Mouse (Mus musculus) 3T3-L1 (cell line): Measurements from ENCODE around the gene Spg11.
A peak's percentile ranks its signal among the peaks of the same experiment; 100 is the strongest.

Experiments
- DNase-seq: peaks from one replicate; pipeline ENCODE4 v3.0.0-alpha.2; 2015; ENCODE audit warnings: low read depth, low spot score

Spg11 gene

DNA sequence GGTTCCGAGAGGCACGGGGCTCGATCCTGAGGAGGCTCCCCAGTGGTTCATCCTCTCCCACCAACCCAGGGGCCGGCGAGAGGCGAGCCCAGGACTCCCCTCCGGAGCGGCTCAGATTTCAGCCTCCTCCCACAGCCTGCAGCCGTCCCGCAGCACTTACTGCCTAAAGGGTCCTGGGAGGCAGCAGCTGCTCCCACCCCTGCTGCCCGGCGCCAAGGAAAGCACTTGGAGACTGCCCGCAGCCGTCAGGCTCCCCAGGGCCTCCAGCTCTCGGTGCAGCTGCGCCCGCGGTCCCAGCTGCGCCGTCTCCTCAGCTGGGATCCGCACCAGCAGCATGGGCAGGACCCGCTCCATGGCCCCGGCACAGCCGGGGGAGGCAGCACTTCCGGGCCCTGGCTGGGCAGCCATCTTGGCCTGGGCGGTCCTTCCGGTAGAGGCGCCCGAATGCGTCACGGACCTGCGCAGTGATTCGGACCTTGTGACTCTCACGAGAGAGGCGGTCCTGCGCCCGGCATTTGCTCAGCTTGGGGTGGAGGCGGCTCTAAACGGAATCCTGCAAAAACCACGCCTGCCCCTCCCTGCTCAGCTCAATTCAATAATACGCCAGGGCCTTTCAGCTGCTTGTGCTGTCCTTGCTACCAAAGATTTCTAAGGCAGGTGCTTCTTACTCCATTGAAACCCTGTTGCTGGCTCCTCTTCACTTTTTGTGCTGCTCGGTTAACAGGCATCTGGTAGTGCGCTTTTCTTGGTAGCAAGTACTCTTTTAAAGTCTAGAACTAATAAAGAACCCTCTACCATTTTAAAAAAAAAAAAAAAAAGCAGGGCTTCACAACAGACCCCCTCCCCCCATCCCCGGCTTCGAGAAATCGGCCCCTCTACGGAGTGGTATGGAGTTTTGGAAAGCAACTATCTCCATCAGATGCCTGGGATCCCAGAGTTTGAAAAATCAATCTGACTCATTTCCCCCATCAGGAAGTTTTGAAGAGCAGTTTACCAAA lies at the start of gene Spg11:
Gene Spg11 (minus strand): TSS at position 426 of the 998 bp plus-strand sequence.
- DNase-seq = peak; percentile 99

DNA sequence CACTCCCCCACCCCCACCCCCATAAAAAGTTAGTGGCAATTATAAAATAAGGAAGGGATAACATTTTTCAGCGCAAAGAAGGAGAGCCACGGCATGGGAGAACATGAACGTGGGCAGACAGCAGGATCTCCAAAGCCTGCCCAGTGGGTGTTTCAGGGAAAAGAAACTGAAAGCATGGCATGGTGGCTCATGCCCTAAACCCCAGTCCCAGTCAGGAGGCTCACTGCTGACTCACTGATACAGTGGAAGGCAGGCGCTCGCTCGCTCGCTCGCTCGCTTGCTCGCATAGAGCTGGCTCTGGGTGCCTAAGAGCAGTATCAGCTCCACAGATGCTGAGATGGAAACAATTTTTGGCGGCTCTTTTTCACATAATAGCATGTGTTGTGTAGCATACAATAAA lies 46.1 kb upstream of the Spg11 start:
- DNase-seq = peak; percentile 92

DNA sequence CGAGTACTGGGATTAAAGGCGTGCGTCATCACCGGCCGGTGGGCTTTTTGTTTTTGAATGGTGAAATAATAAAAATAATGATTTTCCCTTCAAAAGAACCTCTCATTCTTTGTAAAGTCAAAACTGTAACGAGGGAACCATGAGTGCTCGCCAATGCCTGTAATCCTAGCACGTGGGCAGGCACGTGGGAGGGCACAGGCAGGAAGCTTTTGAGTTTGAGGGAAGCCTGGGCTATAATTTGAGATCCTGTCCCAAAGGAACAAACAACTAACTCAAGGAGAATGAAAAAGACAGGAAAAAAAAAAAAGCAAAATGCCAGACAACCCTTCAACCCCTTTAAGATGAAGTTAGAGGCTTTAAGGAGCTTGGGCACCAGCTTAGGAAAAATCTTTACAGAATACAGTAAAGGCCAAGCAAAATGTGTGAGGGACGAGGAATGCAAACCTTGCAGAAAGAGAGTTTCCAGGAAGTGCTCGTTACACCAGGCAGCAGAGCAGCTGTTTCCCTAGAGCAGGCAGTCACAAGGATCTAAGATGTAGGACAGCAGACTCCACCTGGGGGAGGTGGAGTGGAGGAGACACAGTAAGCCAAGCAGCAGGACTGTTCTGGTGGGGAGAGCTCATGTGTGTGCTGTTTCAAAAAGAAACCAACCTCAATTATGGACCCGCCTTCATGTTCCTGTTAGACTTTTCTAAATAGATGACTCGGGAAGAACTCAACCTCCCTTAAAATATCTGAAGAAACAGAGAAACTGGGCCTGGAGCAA lies 45.4 kb upstream of the Spg11 start:
- peak; percentile 63 for DNase-seq

DNA sequence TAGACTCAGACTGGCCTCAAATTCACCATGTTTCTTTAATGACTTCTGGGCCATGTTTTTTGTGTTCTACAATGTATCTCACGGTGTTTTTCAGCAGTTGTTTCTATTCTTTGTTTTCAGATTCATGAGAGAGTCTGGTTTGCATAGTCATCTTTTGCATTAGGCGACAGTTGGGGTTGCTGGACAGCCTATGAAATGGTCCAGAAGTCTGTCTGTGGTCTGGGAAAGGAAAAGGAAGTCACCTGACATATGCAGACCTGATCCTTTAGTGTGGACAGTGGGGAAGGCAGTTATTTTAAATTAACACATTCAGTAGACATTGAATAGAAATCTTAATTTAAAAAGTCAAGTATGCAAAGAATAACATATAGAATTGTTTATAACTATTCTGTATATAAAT lies 44.3 kb upstream of the Spg11 start:
- no peak for DNase-seq

DNA sequence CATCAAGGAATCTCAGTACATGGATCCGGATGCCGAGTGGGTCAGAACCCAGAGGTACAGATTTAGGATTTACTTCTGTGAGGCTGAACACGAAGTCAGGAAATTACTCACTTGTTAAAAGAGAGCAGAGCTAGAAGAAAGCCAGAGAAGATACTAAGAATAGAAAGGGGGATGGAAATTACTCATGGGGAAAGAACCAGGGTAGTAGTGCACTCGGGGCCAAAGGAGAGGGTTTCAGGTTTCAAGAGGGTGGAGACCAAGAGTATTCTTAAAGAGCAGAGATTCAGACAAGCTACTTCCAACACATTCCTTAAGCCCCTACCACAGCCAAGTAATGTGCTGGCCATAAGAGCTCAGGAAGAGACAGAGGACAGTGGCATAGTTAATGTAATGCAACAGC lies 43.4 kb upstream of the Spg11 start:
- DNase-seq = peak; percentile 93

DNA sequence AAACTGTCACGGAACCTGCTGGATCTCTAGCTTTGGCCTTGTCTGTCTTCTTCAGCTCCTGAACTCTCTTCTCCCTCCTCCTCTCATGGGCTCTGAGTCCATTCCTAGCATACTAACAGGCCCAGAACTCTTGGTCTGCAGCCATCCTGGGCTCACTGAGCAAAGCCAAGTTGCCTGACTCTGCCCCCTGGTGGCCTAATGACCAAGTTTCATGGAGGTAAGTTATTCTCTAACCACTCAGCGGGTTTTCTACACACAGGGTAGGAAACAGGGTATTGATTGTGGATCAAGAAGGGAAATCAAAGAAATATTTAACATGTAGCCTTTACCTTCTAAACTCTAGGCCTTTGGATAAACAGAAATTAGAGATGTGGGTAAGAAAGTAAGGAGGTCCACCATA lies 42.5 kb upstream of the Spg11 start, which contains the start of gene Trim69:
Gene Trim69 (plus strand): TSS at position 21 of the 400 bp plus-strand sequence.
- peak; percentile 97 for DNase-seq

DNA sequence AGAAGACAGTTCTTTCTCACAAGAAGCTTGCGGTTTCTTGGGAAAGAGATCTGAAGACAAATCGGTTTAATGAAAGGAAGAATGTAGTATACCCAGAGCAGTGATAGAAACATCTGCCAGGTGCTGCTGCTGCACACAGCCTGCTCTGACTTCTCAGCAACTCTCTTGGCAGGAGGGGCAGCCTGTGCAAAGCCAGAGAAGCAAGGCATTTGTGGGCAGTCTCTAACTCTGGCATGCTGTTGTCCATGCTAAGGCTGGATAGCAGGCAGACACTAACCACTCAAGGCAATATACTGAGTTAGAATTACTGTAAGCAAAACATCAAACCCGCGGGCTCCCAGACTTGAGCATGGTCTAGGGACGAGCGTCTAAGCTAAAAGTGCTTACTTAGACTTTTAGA lies 41.5 kb upstream of the Spg11 start:
- DNase-seq = no peak

DNA sequence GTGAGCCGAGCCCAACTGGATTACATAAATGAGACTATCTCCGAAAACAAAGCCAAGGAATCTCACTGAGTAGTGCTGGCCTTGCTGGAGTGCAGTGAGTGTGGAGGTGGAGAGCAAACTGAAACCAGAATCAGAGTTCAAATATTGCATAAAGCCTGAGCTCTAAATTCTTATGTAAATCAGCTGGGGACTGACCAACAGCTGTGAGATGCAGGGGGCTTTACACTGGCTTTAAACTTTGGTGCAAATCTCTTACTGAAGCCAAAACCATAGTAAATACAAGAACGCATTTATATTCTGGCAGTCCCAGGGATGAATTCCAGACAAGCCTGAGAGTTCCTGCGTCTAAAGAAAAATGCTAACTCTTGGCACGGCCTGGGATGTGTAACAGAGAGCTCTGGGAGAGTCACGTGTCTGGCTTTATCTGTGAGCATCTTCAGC lies 40.2 kb upstream of the Spg11 start:
- DNase-seq = no peak

DNA sequence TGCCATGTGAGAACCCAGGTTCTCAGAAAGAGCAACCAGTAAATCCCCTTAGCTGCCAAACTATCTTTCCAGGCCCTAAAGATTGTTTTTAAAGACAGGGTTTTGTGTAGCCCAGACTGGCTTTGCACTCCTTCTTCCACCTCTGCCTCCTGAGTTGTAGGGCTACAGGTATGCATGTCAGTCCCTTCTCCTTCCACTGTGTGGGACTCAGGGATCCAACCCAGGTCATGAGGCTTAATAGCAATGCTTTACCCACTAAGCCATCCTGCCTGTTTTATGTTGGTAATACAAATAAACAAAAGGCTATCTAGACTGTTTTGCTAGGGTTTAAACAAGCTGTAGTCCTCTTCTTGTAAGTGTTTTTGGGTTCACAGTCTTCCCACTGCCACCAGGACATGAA lies 39.4 kb upstream of the Spg11 start:
- no peak for DNase-seq

DNA sequence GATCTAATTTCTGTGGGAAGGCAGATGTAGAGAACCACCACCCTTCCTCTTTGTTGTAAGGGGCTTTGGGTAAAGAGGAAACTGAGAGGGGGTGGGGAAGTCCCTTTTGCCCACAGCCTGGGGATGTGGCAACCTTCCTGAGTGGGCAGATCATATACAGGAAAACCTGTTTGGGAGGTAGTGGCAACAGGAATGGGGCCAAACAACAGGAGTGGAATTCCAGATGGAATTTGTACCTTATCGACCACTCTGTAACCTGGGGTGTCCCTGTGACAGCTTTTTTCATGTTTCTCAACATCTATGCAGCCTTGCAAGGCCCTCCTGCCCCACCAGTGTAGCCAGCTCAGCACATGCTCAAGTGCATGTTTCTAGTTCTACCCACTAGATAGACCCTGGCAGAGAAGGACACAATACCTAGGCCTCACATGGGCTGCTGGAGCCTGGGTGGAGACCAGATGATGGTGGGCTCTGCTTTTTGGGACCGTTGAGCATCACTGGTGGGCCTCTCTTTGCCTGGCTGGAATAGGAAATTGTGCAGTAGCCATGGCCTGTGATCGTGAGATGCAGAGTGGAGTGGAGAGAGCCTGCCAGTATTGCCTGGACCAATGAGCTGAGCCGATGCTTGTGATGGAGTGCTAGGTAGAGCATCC lies 38.0 kb upstream of the Spg11 start:
- DNase-seq = no peak

DNA sequence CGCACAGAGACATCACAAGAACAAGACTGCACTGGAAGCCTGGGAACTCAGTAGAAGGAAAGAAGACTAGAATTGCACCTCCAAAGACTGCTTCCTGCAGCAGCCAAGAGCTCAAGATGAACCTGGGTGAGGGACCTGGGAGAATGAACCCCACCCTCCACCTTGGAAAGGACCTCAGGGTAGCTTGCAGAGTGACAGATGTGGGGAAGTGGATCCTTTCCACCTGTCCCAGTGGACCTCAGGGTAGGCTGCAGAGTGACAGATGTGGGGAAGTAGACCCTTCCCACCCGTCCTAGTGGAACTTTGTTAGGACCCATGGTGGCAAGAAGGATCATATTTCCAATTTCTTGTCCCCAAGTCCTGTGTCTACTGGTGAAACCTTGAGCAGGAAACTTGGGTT lies 37.1 kb upstream of the Spg11 start:
- DNase-seq = no peak

DNA sequence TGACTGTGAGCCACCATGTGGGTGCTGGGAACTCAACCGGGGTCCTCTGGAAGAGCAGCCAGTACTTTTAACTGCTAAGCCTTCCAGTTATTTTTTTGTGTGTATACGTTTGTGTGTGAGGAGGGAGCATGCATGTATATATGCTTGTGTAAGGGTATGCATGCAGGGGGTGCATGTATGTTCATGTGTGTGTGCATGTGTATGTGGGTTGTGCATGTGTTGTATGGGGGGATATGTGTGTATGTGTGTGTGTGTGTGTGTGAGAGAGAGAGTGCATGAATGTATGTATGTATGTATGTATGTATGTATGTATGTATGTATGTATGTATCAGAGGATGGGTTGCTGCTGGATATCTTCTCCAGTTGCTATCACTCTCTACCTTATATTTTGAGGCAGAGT lies 36.3 kb upstream of the Spg11 start:
- DNase-seq = no peak

DNA sequence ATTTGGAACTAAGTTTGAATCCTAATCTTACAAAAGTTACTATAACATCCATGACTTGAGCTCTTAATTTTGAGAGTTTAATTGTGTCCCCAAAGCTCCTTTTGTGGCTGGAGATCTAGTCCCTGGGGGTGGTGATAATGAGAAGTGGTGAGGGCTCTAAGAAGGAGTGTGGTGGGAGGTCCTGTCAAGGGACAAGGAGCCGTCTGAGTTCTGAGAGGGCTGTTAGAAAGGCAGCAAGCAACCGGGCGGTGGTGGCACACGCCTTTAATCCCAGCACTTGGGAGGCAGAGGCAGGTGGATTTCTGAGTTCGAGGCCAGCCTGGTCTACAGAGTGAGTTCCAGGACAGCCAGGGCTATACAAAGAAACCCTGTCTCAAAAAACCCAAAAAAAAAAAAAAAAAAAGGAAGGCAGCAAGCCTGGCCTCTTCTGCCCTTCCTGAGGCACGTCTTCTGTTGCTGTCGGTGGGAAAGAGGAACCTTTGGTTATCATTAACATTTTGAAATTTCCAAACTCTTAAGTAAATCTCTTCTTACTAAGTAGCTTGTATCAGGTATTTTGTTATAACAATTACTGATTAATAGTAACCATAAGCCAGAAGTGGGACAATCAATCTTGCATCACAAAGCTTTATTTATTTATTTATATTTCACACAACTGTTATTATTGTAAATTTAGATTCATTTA lies 35.6 kb upstream of the Spg11 start:
- no peak for DNase-seq

DNA sequence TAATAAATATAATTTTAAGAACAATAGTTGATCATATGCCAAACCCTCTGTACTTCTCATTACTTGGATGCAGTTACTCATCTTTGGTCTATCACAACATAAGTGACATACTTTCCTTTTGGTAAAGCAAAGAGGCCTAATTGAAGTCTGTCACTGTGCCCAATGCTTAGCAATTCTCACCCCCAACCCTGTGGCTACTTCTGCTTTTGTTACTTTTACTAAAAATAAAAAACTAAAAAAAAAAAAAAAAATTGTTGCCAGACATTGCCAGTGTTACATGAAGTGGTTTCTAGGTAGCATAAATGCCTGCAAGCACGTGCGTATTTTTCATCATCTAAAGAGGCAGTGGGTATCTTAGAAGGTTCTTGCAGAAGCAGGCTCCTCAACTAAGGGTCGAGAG lies 34.7 kb upstream of the Spg11 start:
- no peak for DNase-seq

DNA sequence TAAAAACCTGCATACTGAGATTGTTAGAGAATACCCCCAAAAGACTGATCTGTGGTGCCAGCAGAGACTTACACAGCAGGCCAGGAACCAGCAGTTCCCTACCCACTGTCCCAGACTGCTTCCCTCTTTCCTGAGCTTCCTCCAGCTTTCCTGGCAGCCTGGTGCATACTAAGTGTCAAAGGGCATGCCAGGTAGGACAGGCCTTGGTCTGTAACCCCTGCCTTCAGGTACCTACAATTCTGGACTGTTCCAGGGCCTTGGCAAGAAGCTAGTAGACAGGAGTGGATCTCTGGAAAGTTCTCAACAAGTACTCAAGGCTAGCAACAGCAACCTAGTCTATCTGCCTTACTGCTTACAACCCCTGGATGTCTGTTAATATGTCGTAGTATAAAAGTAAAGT lies 33.0 kb upstream of the Spg11 start:
- no peak for DNase-seq

DNA sequence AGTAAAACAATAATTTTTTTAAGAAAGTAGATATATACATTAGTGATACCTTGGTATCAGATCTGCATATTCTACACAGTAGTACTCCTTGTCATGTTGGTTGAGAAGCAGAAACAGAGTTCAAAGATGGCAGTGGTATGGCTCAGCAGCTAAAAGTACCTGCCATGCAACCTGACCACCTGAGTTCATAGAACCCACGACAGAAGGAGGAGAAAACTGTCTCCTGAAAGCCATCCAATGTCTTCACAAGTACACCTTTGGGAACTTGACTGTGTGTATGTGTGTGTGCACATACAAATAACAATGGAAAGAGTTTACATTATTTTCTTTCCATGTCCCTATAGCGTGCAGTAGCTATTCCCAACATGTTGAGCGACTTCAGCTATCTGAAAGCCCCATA lies 31.5 kb upstream of the Spg11 start:
- DNase-seq = no peak

DNA sequence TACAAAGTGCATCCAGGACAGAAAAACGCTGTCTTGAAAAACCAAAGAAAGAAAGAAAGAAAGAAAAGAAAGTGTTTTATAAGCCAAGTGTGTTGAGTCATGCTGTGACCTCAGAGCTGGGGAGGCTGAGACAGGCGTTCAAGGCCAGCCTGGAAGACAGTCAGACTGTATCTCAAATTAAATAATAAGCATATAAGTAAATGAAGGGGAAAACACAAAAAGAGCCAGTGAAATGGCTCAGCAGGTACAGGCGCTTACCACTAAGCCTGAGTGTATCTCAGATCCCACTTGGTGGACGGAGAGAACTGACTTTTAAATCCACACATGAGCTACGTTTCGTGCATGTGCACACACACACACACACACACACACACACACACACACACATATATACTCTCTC lies 31.1 kb upstream of the Spg11 start:
- no peak for DNase-seq

DNA sequence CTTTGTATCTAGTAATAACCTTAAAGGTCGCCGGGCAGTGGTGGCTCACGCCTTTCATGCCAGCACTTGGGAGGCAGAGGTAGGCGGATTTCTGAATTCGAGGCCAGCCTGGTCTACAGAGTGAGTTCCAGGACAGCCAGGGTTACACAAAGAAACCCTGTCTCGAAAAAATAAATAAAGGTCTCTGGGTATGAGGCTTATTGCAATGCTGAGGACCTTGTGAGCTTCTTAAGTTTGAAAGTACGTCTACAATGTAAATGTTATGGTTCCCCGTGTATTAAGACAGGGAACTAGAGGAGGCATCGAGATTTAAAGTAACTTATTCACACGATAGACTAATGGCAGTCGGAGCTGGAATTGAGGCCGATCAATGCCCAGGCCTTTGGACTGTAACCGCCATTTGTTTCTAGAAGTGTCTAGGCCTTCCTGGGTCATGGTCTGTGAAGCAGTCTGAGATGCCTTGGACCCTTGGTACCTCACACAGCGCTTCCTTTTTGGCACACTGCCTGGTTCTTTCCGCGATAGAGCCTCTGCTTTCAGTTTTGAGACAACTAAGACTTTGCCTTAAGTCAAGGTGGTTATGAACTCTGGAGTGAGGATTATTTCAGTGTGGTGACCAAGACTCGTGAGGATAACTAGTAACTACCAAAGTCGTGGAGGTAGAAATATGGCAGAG lies 30.2 kb upstream of the Spg11 start:
- peak; percentile 85 for DNase-seq

DNA sequence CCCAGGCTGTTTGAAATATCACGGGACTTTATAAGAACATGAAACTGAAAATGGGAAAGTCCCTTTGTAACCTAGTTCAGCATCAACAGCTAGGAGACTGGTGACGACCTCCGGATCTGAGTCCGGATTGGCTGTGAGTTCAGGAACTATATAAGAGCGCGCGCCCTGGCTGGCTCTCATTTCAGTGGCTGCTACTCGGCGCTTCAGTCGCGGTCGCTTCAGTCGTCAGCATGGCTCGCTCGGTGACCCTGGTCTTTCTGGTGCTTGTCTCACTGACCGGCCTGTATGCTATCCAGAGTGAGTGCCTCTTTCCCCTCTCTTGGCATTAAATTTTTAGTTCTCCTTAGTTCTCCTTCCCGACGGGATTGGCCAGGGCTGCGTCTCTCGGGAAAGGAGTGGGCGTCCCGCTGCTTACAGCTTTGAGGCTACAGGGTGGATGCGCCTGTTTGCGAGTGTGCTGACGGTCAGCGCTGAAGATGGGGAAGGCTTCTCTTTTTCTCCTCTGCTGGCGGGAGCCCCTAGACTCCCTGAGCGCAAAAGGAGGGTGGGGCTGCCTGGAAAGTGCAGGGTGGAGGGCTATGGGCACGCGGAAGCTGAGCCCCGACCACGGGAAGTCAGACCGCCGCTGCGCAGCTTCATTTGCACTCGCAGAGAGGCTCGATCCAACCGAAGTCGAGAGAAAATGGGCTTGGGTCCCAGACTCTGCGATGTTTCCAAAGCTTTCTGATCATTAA lies 29.5 kb upstream of the Spg11 start, which contains the start of gene B2m:
Gene B2m (plus strand): TSS at position 179 of the 734 bp plus-strand sequence.
- peak; percentile 100 for DNase-seq

DNA sequence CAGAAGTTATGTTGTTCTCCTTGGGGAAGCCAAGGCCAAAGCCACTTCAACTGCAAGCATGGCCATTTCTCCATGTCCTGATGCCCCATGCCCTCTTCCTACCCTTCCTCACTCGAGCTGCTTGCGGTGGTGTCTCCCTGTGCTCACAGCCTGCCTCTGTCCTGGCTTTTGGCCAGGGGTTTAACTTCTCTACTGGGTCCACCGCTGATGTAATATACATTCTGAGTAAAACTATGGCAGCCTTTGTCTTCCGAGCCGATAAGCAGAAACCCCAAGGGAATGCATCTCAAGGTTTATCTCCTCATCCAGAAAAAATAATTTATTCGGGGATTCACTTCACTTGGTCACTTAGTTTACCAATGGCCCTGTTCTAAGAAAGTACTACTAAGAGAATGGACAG lies 28.5 kb upstream of the Spg11 start:
- peak; percentile 36 for DNase-seq
